Mouse (Mus musculus): ENCODE measurements around the gene Vps45.
"Not testable (repeated sequence)": the region's sequence is repeated elsewhere in the genome, so short reads cannot be mapped to it uniquely, and the experiment has no call there.

Gene Vps45

GRCm38 (mm10) chr3:95995802-95996428, 62.4 kb downstream of the Vps45 start, which contains the start of gene Plekho1:
Gene Plekho1, minus strand, starts transcription at chr3:95996001.
- DNase-seq (ENCODE audit: low read depth) = no peak

DNA sequence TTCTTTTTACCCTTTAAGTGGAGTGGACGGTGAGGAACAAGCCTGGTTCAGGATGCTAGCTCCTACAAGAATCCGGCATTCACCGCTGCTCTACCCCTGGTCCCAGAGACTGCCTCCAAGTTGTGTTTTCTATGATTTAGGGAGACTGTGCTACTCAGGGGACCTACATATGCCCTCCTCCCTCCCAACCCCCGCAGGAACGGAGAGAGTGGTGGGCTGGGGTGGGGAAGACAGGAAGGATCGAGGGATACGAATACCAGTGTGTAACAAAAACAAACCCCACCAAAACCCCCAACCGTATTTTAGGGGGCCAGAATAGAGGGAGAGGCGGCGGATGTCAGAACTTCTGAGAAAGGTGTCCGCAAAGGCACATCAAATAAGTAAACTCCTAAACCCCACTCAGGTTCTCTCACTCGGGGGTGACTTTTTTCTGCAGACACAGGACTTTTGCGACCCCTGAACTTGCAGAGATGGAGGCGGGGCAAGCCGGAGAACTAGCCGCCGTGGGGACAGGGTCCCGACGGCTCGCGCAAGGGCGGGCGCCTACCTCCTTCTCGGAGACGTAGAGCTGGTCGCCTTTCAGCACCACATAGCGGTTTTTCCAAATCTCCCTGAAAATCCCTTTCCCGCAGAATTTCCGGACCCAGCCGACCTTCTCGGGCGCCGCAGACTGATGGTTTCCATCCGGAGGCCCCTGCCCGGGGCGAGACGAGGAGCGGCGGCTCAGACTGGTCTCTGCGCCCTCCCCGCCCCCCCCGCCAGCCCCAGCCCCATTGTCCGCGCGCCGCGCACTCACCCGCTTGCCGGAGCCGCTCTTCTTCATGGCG, 63.1 kb downstream of the Vps45 start:
- no peak for DNase-seq (ENCODE audit: low read depth)

DNA sequence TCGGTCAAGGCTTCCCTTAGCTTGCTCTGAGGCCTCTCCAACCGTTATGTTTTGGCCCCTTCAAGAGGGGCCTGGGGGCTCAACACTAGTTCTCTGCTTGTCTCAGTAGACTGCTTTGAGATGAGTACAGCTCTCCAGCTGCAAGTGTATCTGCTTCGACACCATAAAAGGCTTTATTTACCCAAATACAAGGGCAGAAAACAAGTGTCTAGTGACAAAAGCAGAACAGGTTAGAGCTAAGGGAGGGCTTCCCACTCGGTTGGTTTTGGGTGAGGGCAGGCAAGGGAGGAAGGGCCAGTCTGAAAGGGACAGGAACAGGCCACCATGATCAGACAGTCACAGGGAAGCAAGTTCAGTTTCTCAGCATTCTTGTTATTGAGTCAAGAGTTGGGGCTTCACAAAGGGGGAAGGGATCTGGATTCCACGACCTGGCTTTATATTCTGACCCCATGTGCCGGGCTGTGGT, 63.9 kb downstream of the Vps45 start:
- no peak for DNase-seq (ENCODE audit: low read depth)

GRCm38 (mm10) chr3:95993881-95994280, 64.4 kb downstream of the Vps45 start:
- DNase-seq (ENCODE audit: low read depth) = no peak

DNA sequence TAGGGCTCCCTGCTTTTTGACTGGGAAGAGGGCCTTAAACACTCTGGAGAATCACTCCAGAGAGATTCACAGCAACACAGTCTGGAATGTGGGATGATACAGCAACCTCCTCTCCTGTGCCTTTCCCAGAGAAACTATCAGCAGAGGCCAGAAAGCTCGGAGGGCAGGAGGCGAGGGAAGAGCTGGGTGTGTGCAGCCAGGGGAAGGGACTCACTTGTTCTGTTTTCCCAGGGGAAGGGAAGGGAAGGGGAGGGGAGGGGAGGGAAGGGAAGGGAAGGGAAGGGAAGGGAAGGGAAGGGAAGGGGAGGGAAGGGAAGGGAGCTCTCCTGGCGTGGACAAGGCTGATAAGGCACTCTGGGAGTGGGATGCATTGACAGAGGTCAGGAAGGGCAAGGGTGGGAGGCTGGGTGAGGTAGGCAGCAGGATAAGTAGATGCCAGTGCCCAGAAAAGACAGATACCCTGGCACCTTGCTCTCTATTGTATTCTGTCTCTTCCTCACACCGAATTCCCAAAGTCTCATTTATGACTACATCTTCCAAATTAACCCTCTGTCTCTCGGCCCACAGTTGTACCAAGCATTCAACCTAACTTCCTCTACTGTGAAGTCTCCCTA, 65.2 kb downstream of the Vps45 start:
- DNase-seq (ENCODE audit: low read depth) = no peak

DNA sequence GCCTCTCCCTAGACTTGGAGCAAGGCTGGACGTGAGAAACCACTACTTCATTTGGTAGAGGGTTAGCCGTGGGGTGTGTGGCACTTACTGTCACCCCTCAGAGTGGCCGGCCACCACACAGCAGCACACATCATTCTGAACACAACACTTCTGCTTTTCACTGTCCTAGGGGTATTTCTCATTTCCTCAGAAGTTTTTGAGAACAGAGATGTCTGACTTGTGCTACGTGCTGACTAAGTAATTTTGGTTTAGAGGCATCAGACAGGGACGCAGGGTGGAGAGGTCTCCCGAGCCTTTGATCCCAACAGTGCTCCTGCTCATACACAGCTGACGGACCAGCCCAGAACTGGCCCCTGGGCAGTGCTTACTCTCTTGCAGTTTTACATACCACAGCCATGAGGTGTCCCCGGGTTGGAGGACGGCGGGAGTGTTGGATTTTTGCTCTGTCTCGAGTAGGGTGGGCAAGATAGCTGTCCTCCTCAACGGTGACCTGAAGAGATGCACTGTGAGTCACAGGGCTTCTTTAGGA, 67.8 kb downstream of the Vps45 start:
- DNase-seq (ENCODE audit: low read depth) = no peak

- no peak for DNase-seq (ENCODE audit: low read depth)
These were observed 69.3 kb downstream of the Vps45 start for GRCm38 (mm10) chr3:95988969-95989368.

GRCm38 (mm10) chr3:95988138-95988537, 70.1 kb downstream of the Vps45 start:
- no peak for DNase-seq (ENCODE audit: low read depth)

DNA sequence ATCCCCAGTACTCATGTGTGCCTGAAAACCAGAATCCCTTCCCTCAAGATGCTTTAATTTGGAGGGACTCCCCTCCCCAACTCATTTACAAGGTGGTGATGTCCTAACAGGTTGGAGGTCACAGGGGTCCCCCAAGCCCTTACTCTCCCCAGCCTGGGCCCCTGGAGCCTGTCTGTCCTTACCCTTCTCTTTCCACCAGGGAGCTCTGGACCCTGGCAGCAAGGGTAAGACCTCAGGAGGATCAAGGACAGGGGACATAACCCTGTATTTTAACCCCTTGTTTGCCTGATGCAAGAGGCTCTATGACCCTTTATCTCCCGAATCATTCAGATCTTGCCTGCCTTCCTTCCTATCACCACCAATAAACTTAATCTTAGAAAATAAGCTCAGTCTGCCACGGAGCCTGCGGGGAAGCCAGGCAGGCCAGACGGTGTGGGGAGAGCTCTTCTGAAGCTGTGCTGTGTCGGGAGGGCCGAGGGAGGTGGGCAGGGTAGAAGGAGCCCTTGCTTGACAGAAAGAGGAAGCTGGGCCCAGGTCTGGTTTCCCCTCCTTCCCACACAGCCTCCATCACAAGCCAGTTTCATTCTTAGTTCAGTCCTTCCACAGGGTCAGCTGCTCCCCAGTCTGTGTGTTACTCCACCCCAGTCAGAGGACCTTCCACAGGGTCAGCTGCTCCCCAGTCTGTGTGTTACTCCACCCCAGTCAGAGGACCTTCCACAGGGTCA, 70.7 kb downstream of the Vps45 start:
- DNase-seq (ENCODE audit: low read depth) = no peak

DNA sequence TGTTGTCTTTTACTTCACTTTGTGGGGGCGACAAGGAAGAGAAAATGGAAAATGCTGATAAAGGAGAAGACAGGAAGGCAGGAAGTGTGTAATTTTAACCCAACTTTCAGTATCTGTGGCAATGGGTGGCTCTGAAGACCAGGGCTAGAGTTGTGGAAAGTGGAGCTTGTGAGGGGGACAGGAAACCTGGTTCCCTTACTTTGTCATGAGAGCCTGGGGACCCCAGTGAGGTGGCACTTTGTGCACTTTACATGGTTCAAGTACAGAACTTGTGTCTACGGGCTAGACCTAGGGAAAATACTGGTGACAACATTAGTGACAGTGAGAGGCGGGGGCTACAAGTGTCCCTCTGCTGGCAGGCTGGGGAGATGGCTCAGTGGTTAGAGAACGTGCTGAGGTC, 71.3 kb downstream of the Vps45 start:
- no peak for DNase-seq (ENCODE audit: low read depth)

GRCm38 (mm10) chr3:95986001-95986622, 72.2 kb downstream of the Vps45 start:
- DNase-seq (ENCODE audit: low read depth) = no peak

DNA sequence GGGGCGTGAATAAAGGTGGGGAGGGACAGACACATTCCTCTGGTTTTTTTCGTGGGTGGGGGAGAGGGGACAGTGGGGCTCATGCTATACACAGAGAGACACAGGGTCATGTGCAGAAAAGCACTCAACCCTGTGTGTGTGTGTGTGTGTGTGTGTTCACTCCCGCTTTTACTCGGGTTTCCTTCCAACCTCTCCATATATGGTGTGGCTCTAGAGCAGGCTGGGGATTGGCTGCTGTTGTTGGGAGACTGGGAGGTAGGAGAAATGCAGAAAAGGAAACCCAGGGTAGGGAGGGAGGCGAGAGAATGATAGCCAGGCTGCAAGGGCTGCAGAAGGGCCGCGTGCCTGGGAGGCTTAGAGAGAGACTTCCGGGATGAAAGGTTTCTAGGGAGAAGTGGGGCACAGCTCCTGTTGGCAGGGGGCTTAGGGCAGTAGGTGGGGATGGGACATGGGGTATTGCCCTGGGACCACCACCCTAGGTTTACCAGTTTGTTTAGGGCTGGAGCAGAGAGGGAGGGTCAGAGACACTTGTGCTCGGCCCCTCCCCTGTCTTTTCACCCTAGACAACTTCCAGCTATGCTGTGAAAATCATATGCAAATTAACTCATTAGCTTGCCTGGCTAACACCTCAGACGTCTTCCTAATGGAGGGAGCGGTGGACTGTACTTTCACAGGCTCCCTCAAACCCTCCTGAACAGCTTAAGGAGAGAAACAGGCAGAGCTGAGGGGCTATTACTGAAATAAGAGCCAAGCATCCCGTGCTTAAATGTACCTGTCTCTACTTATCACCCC, 72.9 kb downstream of the Vps45 start:
- DNase-seq (ENCODE audit: low read depth) = no peak

GRCm38 (mm10) chr3:95982129-95982528, 76.1 kb downstream of the Vps45 start:
- DNase-seq (ENCODE audit: low read depth) = no peak

- DNase-seq (ENCODE audit: low read depth) = no peak
These were observed 77.8 kb downstream of the Vps45 start for GRCm38 (mm10) chr3:95980276-95980970.

DNA sequence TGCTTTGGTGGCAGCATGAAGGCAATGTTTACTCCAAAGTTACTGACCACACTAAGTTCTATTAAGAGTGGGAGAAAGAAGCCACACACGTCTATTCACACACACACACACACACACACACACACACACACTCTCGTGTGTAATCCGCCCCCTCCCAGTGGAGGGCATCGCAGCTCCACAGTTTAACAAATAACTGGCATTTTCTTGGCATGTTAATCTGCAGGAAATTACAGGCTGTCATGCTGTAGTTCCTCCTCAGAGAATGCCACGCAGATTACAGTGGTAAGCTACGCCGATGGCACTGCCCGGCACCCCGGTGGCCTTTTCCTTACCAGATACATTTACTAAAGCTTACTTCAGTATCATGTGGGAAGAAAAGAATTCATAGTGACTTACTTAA, 80.0 kb downstream of the Vps45 start:
- no peak for DNase-seq (ENCODE audit: low read depth)

GRCm38 (mm10) chr3:95977587-95977986, 80.7 kb downstream of the Vps45 start:
- DNase-seq (ENCODE audit: low read depth) = not testable (repeated sequence)

DNA sequence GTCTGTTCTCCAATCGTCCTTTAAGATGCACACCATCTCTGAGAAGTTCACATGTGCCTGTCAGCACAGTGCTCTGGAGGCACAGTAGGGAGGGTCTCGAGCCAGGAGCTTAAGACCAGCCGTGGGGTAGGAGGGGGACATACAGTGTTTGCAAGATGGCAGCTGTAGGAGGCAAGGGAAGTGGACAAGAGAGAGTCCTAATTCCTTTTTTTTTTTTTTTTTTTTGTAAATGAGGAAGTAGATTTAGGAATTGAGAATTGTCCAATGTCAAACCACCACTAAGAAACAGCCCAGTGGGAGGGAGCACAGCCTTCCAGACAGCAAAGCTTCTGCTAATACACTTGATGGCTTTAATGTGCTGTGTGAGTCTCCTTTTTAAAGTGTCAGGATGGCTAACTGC, 81.2 kb downstream of the Vps45 start:
- no peak for DNase-seq (ENCODE audit: low read depth)

- DNase-seq (ENCODE audit: low read depth) = no peak
These were observed 85.2 kb downstream of the Vps45 start for GRCm38 (mm10) chr3:95972873-95973634.

GRCm38 (mm10) chr3:95972251-95972872, 85.9 kb downstream of the Vps45 start:
- no peak for DNase-seq (ENCODE audit: low read depth)

Measured in c-Kit-positive CD71-positive TER-119-negative erythroid progenitor cells, embryonic 14.5 days (primary cell).